Mouse (Mus musculus) right cerebral cortex, postnatal 4 days (tissue): Measurements from ENCODE around the gene Krt33a.

Experiments used
- DNase-seq: peaks from one replicate; pipeline ENCODE4 v3.0.0-alpha.2; 2022

Krt33a gene

DNA sequence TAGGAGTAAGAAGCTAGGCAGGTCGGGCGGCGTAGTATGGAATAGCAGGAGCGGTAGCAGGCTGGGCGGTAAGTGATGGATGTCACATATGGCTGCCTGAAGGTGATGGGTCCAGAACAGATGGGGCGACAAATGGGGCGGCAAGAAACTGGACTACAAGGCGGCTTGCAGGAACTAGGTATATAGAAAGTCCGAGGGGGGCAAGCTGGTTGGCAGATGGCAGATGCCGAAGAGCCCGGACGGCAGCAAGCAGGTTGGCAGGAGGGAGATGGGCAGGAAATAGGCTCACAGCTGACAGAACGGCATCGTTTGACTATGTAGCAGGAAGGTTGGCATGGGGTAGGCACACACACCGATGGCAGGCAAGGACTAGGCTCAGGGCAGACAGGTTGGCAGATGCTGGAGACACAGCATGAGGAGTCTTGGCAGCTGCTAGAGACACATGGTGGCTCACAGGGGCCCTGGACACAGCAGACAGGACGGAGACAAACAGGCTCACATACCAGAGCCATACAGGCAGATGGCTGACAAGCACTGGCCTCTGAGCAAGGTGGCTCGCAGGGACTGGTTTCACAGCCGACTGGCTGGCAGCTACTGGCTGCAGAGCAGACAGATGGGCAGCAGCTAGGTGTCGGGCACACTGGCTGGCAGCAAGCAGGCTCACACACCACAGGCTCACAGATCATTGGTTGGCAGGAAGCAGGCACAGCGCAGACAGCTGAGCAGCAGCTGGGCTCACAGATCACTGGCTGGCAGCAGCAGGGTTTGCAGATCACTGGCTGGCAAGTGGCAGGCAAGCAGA is 30.5 kb downstream of the Krt33a start:
- peak; percentile 38 for DNase-seq

DNA sequence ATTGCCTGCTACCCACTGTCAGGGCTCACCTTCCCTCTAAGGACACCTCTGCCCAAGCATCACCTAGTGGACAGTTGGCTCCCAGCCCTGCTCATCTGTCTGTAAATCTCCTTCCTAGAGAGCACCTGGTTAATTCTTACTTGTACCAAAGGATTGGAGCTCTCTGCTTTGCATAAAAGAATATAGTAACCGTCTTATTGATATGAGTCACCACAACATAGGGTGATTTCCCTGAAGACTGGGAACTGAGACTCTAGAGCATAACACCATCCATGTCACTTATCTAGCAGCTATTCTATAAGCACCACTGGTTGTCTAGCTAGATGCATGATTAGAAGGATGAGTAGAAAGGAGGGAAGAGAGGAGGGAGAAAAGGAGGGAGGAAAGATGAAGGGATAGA is 32.6 kb downstream of the Krt33a start:
- DNase-seq: no peak

DNA sequence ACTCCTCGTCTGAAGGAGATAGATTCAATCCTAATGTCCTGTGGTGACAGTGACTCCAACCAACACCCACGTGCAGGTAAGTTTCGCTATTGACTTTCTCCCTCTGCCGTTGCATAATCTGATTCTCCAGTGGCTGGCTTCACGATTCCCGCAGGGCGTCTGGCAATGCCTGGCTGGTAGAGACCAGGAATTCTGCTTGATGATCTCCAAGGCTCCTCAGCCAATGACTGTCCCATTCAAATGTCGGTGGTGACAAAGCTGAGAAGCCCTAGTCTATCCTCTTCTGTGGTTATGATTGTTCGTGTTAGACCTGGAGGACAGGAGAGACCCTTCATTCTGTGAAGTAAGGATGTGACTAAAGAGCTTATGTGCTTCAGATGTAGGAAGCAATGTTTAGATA is 33.3 kb downstream of the Krt33a start:
- DNase-seq: no peak

DNA sequence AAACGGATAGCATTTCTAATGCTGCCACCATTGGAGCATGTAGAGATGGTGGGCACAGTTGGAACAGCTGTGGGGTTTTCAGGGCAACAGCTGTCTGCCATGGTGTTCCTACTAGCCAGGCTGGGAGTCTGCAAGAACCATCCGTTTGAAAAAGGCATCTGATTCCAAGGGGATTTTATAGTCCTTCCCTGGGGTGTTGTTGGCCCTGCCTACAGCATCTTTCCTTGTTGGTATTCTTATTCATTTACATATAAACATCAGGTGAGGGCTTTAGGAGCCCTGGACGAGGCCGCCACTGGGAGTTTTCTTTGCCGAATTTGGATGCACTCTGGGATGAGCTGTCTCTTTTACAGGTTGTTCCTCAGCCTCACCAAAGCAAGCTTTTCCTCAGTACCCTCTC is 37.1 kb downstream of the Krt33a start, which contains the start of gene Krtap29-1:
Krtap29-1 (minus strand) TSS at position 101 of the 400 bp plus-strand sequence.
- DNase-seq: no peak

DNA sequence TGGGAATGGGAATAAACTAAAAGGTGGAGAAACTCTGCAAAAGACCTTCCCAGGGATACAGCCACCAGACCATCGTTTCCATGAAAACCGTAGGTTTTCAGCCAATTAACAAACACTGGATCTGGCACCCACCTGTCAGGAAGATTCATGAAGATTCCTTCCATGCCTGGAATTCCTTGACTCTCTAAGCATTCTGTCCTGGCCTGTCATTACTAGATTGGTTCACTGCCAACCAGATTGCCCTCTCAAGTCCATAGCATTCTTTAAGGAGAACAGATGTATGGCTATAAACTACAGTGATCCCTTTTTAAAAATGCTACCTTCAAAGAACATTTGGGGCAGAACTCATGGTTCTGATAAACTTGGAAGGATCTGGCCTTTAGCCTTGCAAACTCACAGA is 50.1 kb downstream of the Krt33a start:
- DNase-seq: no peak

DNA sequence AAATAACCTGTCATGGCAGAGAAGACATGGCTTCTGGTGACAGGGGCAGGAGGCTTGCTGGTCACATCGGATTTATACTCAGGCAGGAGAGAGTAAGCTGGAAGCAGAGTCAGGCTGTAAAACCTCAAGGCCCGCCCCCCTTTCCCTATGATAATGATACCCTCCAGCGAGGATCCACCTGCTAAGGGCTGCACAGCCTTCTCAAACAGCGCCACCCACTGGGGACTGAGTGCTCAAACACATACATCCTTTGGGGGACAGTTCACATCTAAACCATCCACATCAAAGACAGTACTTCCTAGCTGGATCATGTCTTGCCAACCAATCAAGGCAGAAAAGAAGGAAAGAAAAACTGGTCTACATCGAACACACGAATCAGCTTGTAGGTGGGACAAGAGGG is 51.8 kb downstream of the Krt33a start:
- DNase-seq: peak; percentile 10
